Mouse (Mus musculus) frontal cortex, postnatal 14 days (tissue): ENCODE results near the gene B4galt4.
"Not testable (repeated sequence)": the region's sequence is repeated elsewhere in the genome, so short reads cannot be mapped to it uniquely, and the experiment has no call there.

Experiments
- DNase-seq, 2 experiments: peaks; one replicate each; pipeline ENCODE4 v3.0.0; 2022; ENCODE audit warnings: low spot score in 2 of 2

B4galt4 gene

GRCm38 (mm10) chr16:38742113-38742658 lies at the start of gene B4galt4:
Gene B4galt4 (plus strand): TSS chr16:38742264.
- peak; percentile 68 to 78 for DNase-seq

GRCm38 (mm10) chr16:38694906-38695540 lies 47.0 kb upstream of the B4galt4 start:
- no peak for DNase-seq

GRCm38 (mm10) chr16:38695557-38695956 lies 46.5 kb upstream of the B4galt4 start:
- no peak for DNase-seq

DNA sequence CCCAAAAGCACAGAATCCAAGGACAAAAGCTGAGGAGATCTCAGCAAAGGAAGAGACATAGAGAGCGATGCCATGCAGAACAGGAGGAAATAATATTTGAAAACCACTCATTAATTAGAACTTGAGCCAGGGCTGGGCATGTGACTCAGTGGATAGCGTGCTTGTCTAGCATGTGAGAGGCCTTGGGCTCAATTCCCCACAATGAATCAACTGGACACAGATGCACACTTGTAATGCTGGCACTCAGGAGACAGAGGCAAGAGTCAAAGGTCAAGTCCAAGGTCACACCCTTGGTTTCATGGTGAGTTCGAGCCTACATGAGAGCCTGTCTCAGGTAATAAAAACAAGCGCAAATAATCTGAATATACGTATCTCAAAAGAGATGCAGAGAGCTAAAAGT lies 44.5 kb upstream of the B4galt4 start:
- DNase-seq = no peak

DNA sequence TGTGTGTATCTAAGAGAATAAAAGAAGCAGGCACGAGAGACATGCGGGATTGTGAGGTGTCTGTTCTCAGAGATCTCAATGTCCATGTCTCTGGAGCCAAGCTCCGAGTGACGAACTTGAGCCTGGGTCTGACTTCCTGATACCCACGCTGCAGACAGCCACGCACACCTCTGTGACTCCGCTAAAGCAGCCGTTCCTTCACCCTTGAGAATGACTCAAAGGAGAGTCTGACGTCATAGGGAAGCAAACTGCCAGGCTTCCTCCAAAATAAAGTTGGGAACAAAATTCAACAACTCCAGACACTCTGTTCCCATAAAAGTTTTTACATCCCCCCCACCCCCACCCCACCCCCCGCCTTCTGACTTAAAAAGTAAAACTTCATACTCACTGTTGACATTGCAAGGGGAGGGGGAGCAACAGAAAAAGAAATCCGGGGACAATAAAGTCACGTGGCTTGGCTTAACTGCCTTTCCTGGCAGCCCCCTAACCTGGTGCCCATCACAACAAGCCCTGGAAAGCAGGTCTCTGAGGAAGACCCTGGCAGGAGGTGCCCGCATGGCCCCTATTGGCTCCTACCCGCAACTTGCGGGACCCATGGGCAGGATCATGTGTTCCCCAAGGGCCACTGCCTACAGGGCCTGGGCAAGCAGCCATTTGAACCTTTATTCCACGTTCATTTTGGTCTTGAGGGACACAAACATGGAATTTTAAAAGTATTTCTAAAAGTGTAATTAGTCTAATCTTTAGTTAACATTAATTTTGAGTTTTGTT lies 41.5 kb upstream of the B4galt4 start:
- no peak for DNase-seq

GRCm38 (mm10) chr16:38701492-38702185 lies 40.4 kb upstream of the B4galt4 start:
- DNase-seq = no peak

- no peak for DNase-seq
Observed at GRCm38 (mm10) chr16:38702316-38702715, 39.7 kb upstream of the B4galt4 start.

GRCm38 (mm10) chr16:38703501-38703900 lies 38.6 kb upstream of the B4galt4 start:
- no peak for DNase-seq

GRCm38 (mm10) chr16:38705531-38706281 lies 36.4 kb upstream of the B4galt4 start:
- DNase-seq = no peak

DNA sequence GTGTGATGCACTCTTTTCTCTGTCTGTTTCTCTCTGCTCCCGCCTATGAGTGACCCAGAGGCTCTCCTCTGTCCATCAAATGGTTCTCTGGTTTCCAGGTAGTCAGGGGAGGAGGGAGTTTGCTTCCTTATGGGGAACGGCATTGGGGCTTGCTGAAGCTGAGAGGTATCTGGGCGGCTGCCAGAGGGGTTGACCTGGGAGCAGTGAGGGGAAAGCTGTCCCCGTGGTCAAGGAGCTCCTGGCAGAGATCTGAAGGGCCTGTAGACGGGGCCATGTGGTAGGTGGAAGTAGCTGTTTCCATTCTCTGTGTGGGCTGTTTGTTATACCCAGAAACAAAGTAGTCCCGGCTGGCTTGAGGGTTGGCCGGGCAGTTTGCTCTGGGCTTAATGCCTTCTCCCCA lies 35.3 kb upstream of the B4galt4 start:
- no peak for DNase-seq

DNA sequence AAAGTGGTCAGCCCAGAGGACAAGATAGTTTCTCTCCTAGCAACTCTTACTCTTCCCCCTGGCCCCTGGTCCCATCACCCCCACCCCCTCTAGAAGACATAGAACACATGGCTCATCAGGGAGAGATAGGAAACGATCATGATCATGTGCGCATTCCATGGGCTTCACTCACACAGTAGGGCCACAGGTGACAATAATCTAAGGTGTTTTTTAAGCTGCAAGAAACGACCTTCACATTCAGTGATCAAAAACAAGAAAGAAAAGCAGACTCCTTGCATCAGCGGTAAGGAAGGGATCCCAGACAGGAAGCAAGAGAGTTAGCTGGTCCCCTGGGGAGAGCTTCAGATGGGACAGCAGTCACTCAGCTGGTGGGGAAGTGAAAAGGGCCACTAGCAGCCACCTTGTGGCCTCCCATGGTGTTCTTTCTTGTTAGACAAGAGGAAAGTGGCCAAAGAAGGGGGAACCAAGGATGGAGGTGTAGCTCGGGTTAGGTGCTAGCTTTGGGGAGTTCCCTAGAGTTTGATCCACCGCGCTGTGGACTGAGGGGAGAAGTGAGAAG lies 33.0 kb upstream of the B4galt4 start:
- DNase-seq = no peak

DNA sequence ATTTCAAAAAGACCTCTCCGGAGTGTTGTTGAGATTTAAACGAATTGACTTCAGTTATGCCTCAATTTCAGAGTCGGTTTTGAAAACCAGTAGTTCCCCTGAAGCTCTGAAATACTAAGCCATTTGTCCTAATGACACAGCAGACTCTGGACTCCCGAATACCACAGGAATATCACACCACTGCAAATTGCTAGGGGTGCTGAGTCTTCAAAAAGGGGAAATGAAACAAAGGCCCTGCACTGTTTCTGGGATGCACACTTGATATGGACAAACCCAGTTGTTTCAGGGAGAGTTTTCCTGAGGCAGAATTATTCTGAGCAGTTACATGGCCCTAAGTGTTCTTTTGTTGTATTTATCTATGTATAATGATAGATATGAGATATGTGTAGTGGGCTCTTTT lies 30.8 kb upstream of the B4galt4 start:
- no peak for DNase-seq

- DNase-seq = no peak
Observed at GRCm38 (mm10) chr16:38712105-38712504, 30.0 kb upstream of the B4galt4 start.

GRCm38 (mm10) chr16:38712581-38713403 lies 29.3 kb upstream of the B4galt4 start, which contains the start of gene Arhgap31:
Gene Arhgap31 (minus strand): TSS chr16:38713274.
- peak; percentile 49 to 64 for DNase-seq

GRCm38 (mm10) chr16:38713404-38714258 lies 28.4 kb upstream of the B4galt4 start:
- no peak for DNase-seq

GRCm38 (mm10) chr16:38714259-38714526 lies 27.9 kb upstream of the B4galt4 start:
- not testable (repeated sequence) for DNase-seq

DNA sequence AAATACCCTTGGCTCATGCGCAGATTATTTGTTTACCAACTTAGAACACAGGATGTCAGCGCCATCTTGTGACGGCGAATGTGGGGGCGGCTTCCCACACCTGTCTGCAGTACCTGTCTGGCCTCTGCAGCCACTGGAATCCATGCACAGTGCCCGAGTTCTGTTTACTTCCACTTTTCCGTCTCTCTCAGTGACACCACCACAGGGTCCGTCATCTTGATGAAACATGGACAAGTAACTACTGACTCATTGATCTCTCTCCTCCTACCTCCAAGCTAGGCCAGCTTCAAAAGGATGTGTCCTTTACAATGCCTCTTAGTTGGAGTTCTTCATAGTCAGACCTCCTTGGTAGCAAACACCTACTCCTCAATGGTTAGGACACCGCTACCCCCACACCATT lies 20.7 kb upstream of the B4galt4 start:
- no peak for DNase-seq

- no peak for DNase-seq
Observed at GRCm38 (mm10) chr16:38724256-38724655, 17.8 kb upstream of the B4galt4 start.

DNA sequence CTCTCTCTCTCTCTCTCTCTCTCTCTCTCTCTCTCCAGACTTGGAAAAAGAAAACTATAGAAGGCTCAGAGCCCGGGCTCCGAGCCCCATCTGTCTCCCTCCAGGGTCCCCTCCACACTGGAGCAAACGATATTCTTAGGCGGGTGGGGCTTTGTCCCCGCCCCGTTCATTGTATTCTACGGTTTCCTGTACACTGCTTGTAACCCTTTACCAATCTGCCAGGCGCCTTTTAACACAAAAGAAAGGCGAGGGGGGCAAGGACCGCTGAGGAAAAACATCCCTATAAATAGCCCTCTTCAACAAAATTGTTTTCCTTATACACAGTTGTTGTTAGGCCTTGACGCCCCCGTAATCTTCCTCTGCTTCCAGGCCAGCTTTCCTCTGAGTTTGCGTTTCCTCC lies 17.1 kb upstream of the B4galt4 start:
- DNase-seq = no peak
